Mouse (Mus musculus): Measurements from ENCODE around the gene Cd93.

Cd93 gene

GRCm38 (mm10) chr2:148443249-148443958, at the start of gene Cd93:
TSS of gene Cd93 (minus strand) at chr2:148443563.
- CTCF ChIA-PET = interaction anchor here (0.6 kb wide), 1 partner anchor 35 kb away, joined by 4 read pairs; no protein-coding TSS in a partner anchor

- CTCF ChIA-PET = no interaction called here
Measured at GRCm38 (mm10) chr2:148492108-148492507, 48.7 kb upstream of the Cd93 start.

- CTCF ChIA-PET = no interaction called here
Measured at GRCm38 (mm10) chr2:148490150-148490549, 46.8 kb upstream of the Cd93 start.

- CTCF ChIA-PET = no interaction called here
Measured at GRCm38 (mm10) chr2:148488885-148489284, 45.5 kb upstream of the Cd93 start.

GRCm38 (mm10) chr2:148485576-148485975, 42.2 kb upstream of the Cd93 start:
- CTCF ChIA-PET = no interaction called here

GRCm38 (mm10) chr2:148480376-148480775, 37.0 kb upstream of the Cd93 start:
- CTCF ChIA-PET = interaction anchor here (0.8 kb wide), 1 partner anchor 21 kb away, joined by 13 read pairs; no protein-coding TSS in a partner anchor

GRCm38 (mm10) chr2:148478141-148478701, 34.9 kb upstream of the Cd93 start:
- CTCF ChIA-PET = interaction anchor here (0.8 kb wide), 1 partner anchor 34 kb away, joined by 4 read pairs; no protein-coding TSS in a partner anchor

- CTCF ChIA-PET = no interaction called here
Measured at GRCm38 (mm10) chr2:148477346-148477745, 34.0 kb upstream of the Cd93 start.

- CTCF ChIA-PET = no interaction called here
Measured at GRCm38 (mm10) chr2:148476576-148476975, 33.2 kb upstream of the Cd93 start.

GRCm38 (mm10) chr2:148475879-148476495, 32.6 kb upstream of the Cd93 start:
- CTCF ChIA-PET = no interaction called here

- CTCF ChIA-PET = no interaction called here
Measured at GRCm38 (mm10) chr2:148469341-148470238, 26.2 kb upstream of the Cd93 start.

GRCm38 (mm10) chr2:148467921-148468440, 24.6 kb upstream of the Cd93 start:
- CTCF ChIA-PET = no interaction called here

GRCm38 (mm10) chr2:148455341-148455740, 12.0 kb upstream of the Cd93 start:
- CTCF ChIA-PET = no interaction called here

GRCm38 (mm10) chr2:148454014-148454542, 10.7 kb upstream of the Cd93 start:
- CTCF ChIA-PET = interaction anchor here (1.0 kb wide), 1 partner anchor 14 kb away, joined by 3 read pairs; no protein-coding TSS in a partner anchor

GRCm38 (mm10) chr2:148453061-148453460, 9.7 kb upstream of the Cd93 start:
- CTCF ChIA-PET = interaction anchor here (0.6 kb wide), 1 partner anchor 29 kb away, joined by 3 read pairs; no protein-coding TSS in a partner anchor

- CTCF ChIA-PET = no interaction called here
Measured at GRCm38 (mm10) chr2:148451498-148451897, 8.1 kb upstream of the Cd93 start.

- CTCF ChIA-PET = no interaction called here
Measured at GRCm38 (mm10) chr2:148450616-148451015, 7.3 kb upstream of the Cd93 start.

GRCm38 (mm10) chr2:148449659-148450058, 6.3 kb upstream of the Cd93 start:
- CTCF ChIA-PET = interaction anchor here (0.6 kb wide), 1 partner anchor 72 kb away, joined by 9 read pairs; no protein-coding TSS in a partner anchor

GRCm38 (mm10) chr2:148446446-148446845, 3.1 kb upstream of the Cd93 start:
- CTCF ChIA-PET = no interaction called here

- CTCF ChIA-PET = no interaction called here
Measured at GRCm38 (mm10) chr2:148445616-148446015, 2.3 kb upstream of the Cd93 start.

- CTCF ChIA-PET = interaction anchor here (0.5 to 0.6 kb wide), 3 partner anchors 27 to 59 kb away, joined by 3 to 6 read pairs (median 4); no protein-coding TSS in a partner anchor
Measured at GRCm38 (mm10) chr2:148444472-148444871, 1.1 kb upstream of the Cd93 start.
